Mouse (Mus musculus) liver, embryonic 12.5 days (tissue): Measurements from ENCODE around the gene Msantd3. TPM values are rescaled to one million over a fixed set of nuclear protein-coding genes. Genes with fewer than 3 reads are reported as not detected.

Source experiments
- ATAC-seq: fragments of 200-750 bp; cut with Nextera tagmentation; 2 replicates; pipeline ENCODE4 v1.8.0; 2017; ENCODE audit warnings: moderate number of reproducible peaks, mild to moderate bottlenecking, moderate library complexity
- H3K27ac ChIP-seq: fragments of 300-500 bp; sonication (generic); 2 replicates; pipeline ENCODE4 v1.5.1; 2016; ENCODE audit warnings: mild to moderate bottlenecking
- H3K27me3 ChIP-seq: fragments of 300-500 bp; sonication (generic); replicated peaks from 2 replicates; pipeline ENCODE4 v1.6.1; 2016; ENCODE audit warnings: mild to moderate bottlenecking, moderate library complexity
- H3K36me3 ChIP-seq: fragments of 300-500 bp; sonication (generic); 2 replicates; pipeline ENCODE4 v1.6.1; 2016; ENCODE audit warnings: mild to moderate bottlenecking, moderate library complexity
- H3K4me1 ChIP-seq: fragments of 300-500 bp; sonication (generic); 2 replicates; pipeline ENCODE4 v1.6.1; 2016
- H3K4me2 ChIP-seq: fragments of 300-500 bp; sonication (generic); 2 replicates; pipeline ENCODE4 v1.6.1; 2016; ENCODE audit warnings: mild to moderate bottlenecking, moderate library complexity
- H3K4me3 ChIP-seq: fragments of 300-500 bp; sonication (generic); 2 replicates; pipeline ENCODE4 v1.5.1; 2016; ENCODE audit warnings: mild to moderate bottlenecking, moderate library complexity
- H3K9ac ChIP-seq: fragments of 300-500 bp; sonication (generic); 2 replicates; pipeline ENCODE4 v1.6.1; 2016; ENCODE audit warnings: mild to moderate bottlenecking, moderate library complexity
- H3K9me3 ChIP-seq: fragments of 300-500 bp; sonication (generic); replicated peaks from 2 replicates; pipeline ENCODE4 v1.6.1; 2016; ENCODE audit warnings: mild to moderate bottlenecking, moderate library complexity
- WGBS: fragments of 180-500 bp; shearing (Covaris S2); methylation state at CpG from one replicate; pipeline ENCODE4 v1.1.7; 2016; ENCODE audit not compliant: insufficient replicate concordance; 5-methylcytosine and 5-hydroxymethylcytosine counted together
- polyA plus RNA-seq: library from polyadenylated mRNA; unstranded; fragments of >200 nt; fragmentation: Nextera tagmentation; extraction: Ambion mirVana; gene quantifications from 2 replicates; pipeline ENCODE4 v1.2.1, GENCODE M21; 2016

Msantd3 gene
- polyA plus RNA-seq, 1 experiment from 2014 or later = 4.7 TPM

- H3K36me3 ChIP-seq = no peaks in the 10 kb centered on the region
- H3K9me3 ChIP-seq = no peaks in the 10 kb centered on the region
- peaks cover 45% of the 10 kb centered on the region for H3K27me3 ChIP-seq
- no peak overlapping the region for H3K27ac ChIP-seq
- H3K4me2 ChIP-seq = no peak overlapping the region
- no peak overlapping the region for H3K4me3 ChIP-seq
- WGBS = 30% methylated on average over 5 of the region's 5 CpGs
- H3K4me1 ChIP-seq = peaks cover 27% of the 10 kb centered on the region; the same call in 1 of the 2 replicates
- H3K9ac ChIP-seq = no peak overlapping the region
- ATAC-seq = no peak
These were observed 2.6 kb downstream of the Msantd3 start for GRCm38 (mm10) chr4:48542351-48542750.

GRCm38 (mm10) chr4:48543071-48543865 lies 3.5 kb downstream of the Msantd3 start:
- no peak overlapping the region for H3K27ac ChIP-seq
- H3K4me1 ChIP-seq = peaks cover 28% of the 10 kb centered on the region; the same call in 1 of the 2 replicates
- no peak overlapping the region for H3K9ac ChIP-seq
- H3K9me3 ChIP-seq = no peaks in the 10 kb centered on the region
- H3K4me2 ChIP-seq = no peak overlapping the region
- ATAC-seq = no peak
- WGBS = 56% methylated on average over 6 of the region's 6 CpGs
- peaks cover 45% of the 10 kb centered on the region for H3K27me3 ChIP-seq
- H3K4me3 ChIP-seq = no peak overlapping the region
- H3K36me3 ChIP-seq = no peaks in the 10 kb centered on the region

- no peak overlapping the region for H3K27ac ChIP-seq
- peaks cover 38% of the 10 kb centered on the region for H3K27me3 ChIP-seq
- WGBS = 80% methylated on average over 8 of the region's 8 CpGs
- peaks cover 35% of the 10 kb centered on the region; the same call in 1 of the 2 replicates for H3K4me1 ChIP-seq
- no peak overlapping the region for H3K9ac ChIP-seq
- H3K4me2 ChIP-seq = no peak overlapping the region
- no peaks in the 10 kb centered on the region for H3K9me3 ChIP-seq
- H3K36me3 ChIP-seq = no peaks in the 10 kb centered on the region
- ATAC-seq = no peak
- no peak overlapping the region for H3K4me3 ChIP-seq
These were observed 4.4 kb downstream of the Msantd3 start for GRCm38 (mm10) chr4:48544141-48544540.

GRCm38 (mm10) chr4:48545966-48546365 lies 6.2 kb downstream of the Msantd3 start:
- WGBS = 27% methylated on average over 12 of the region's 12 CpGs

GRCm38 (mm10) chr4:48546568-48547496 lies 7.1 kb downstream of the Msantd3 start:
- no peaks in the 10 kb centered on the region for H3K36me3 ChIP-seq
- H3K27ac ChIP-seq = no peak overlapping the region
- no peak overlapping the region for H3K4me3 ChIP-seq
- 68% methylated on average over 9 of the region's 9 CpGs for WGBS
- peaks cover 29% of the 10 kb centered on the region; the same call in 1 of the 2 replicates for H3K4me1 ChIP-seq
- ATAC-seq = no peak
- H3K4me2 ChIP-seq = no peak overlapping the region
- no peaks in the 10 kb centered on the region for H3K9me3 ChIP-seq
- H3K27me3 ChIP-seq = peaks cover 11% of the 10 kb centered on the region
- H3K9ac ChIP-seq = no peak overlapping the region

More at GRCm38 (mm10) chr4:48545966-48546365, 6.2 kb downstream of the Msantd3 start:
- H3K36me3 ChIP-seq = no peaks in the 10 kb centered on the region
- no peaks in the 10 kb centered on the region for H3K9me3 ChIP-seq
- ATAC-seq = no peak
- H3K4me2 ChIP-seq = no peak overlapping the region
- H3K4me1 ChIP-seq = peaks cover 35% of the 10 kb centered on the region; the same call in 1 of the 2 replicates
- H3K9ac ChIP-seq = no peak overlapping the region
- no peak overlapping the region for H3K27ac ChIP-seq
- H3K4me3 ChIP-seq = no peak overlapping the region
- peaks cover 20% of the 10 kb centered on the region for H3K27me3 ChIP-seq

- ATAC-seq = no peak
- no peak overlapping the region for H3K27ac ChIP-seq
These were observed 8.8 kb downstream of the Msantd3 start for GRCm38 (mm10) chr4:48548393-48549045.

GRCm38 (mm10) chr4:48549661-48550060 lies 9.9 kb downstream of the Msantd3 start:
- H3K9me3 ChIP-seq = no peaks in the 10 kb centered on the region
- H3K4me3 ChIP-seq = no peak overlapping the region
- peaks cover 4% of the 10 kb centered on the region; the same call in 1 of the 2 replicates for H3K36me3 ChIP-seq
- H3K9ac ChIP-seq = no peak overlapping the region
- ATAC-seq = no peak
- no peak overlapping the region for H3K27ac ChIP-seq
- H3K4me1 ChIP-seq = peaks cover 22% of the 10 kb centered on the region; the same call in 1 of the 2 replicates
- WGBS = 73% methylated on average over 5 of the region's 5 CpGs
- H3K27me3 ChIP-seq = no peaks in the 10 kb centered on the region
- H3K4me2 ChIP-seq = no peak overlapping the region

More at GRCm38 (mm10) chr4:48548393-48549045, 8.8 kb downstream of the Msantd3 start:
- Histone ChIP-seq H3K9me3 (no peaks in the 10 kb centered on the region), H3K4me3 (no peak overlapping the region), H3K9ac (no peak overlapping the region), H3K36me3 (peaks cover 4% of the 10 kb centered on the region; the same call in 1 of the 2 replicates), H3K27me3 (no peaks in the 10 kb centered on the region), H3K4me1 (peaks cover 22% of the 10 kb centered on the region; the same call in 1 of the 2 replicates), H3K4me2 (no peak overlapping the region)
- 44% methylated on average over 6 of the region's 6 CpGs for WGBS

- H3K4me2 ChIP-seq = no peak overlapping the region
- H3K4me1 ChIP-seq = 0 out of 2 replicates have a peak, but pooled peaks cover 8% of the 10 kb centered on the region
- no peak for ATAC-seq
- no peaks in the 10 kb centered on the region for H3K27me3 ChIP-seq
- 85% methylated on average over 27 of the region's 27 CpGs for WGBS
- H3K4me3 ChIP-seq = no peak overlapping the region
- no peak overlapping the region for H3K9ac ChIP-seq
- H3K36me3 ChIP-seq = peaks cover 4% of the 10 kb centered on the region; the same call in 1 of the 2 replicates
- no peak overlapping the region for H3K27ac ChIP-seq
- no peaks in the 10 kb centered on the region for H3K9me3 ChIP-seq
These were observed 12.8 kb downstream of the Msantd3 start for GRCm38 (mm10) chr4:48552486-48553064.

GRCm38 (mm10) chr4:48554132-48554531 lies 14.4 kb downstream of the Msantd3 start:
- H3K36me3 ChIP-seq = peaks cover 7% of the 10 kb centered on the region; the same call in 1 of the 2 replicates
- no peak for ATAC-seq
- 68% methylated on average over 7 of the region's 7 CpGs for WGBS
- H3K9me3 ChIP-seq = no peaks in the 10 kb centered on the region
- H3K9ac ChIP-seq = no peak overlapping the region
- H3K4me2 ChIP-seq = no peak overlapping the region
- H3K27ac ChIP-seq = no peak overlapping the region
- H3K4me3 ChIP-seq = no peak overlapping the region
- no peaks in the 10 kb centered on the region for H3K4me1 ChIP-seq
- H3K27me3 ChIP-seq = no peaks in the 10 kb centered on the region

GRCm38 (mm10) chr4:48555729-48556128 lies 16.0 kb downstream of the Msantd3 start:
- H3K9ac ChIP-seq = no peak overlapping the region
- 8% methylated on average over 3 of the region's 3 CpGs for WGBS
- peaks cover 7% of the 10 kb centered on the region; the same call in 1 of the 2 replicates for H3K36me3 ChIP-seq
- H3K4me2 ChIP-seq = no peak overlapping the region
- H3K4me3 ChIP-seq = no peak overlapping the region
- no peaks in the 10 kb centered on the region for H3K27me3 ChIP-seq
- no peaks in the 10 kb centered on the region for H3K4me1 ChIP-seq
- no peak for ATAC-seq
- no peak overlapping the region for H3K27ac ChIP-seq
- no peaks in the 10 kb centered on the region for H3K9me3 ChIP-seq

GRCm38 (mm10) chr4:48559652-48560051 lies 19.9 kb downstream of the Msantd3 start:
- WGBS = 85% methylated on average over 14 of the region's 14 CpGs

More at GRCm38 (mm10) chr4:48559652-48560051, 19.9 kb downstream of the Msantd3 start:
- H3K9me3 ChIP-seq = no peaks in the 10 kb centered on the region
- no peaks in the 10 kb centered on the region for H3K27me3 ChIP-seq
- H3K9ac ChIP-seq = no peak overlapping the region
- no peak overlapping the region for H3K27ac ChIP-seq
- no peak for ATAC-seq
- no peaks in the 10 kb centered on the region for H3K4me1 ChIP-seq
- no peak overlapping the region for H3K4me3 ChIP-seq
- H3K36me3 ChIP-seq = 0 out of 2 replicates have a peak, but pooled peaks cover 3% of the 10 kb centered on the region
- no peak overlapping the region for H3K4me2 ChIP-seq
